Mouse (Mus musculus) bone marrow macrophage, adult 2 months (primary cell): ENCODE data around the gene Parp1.

Source experiments
- CTCF ChIP-seq: IDR thresholded peaks from 2 replicates; pipeline ENCODE4 v1.5.1; 2012; ENCODE audit warnings: low read depth, mild to moderate bottlenecking, low read length, moderate library complexity
- POLR2A ChIP-seq: IDR thresholded peaks from 2 replicates; pipeline ENCODE4 v1.6.1; 2012; ENCODE audit warnings: mild to moderate bottlenecking, low read depth, low read length, borderline replicate concordance

DNA sequence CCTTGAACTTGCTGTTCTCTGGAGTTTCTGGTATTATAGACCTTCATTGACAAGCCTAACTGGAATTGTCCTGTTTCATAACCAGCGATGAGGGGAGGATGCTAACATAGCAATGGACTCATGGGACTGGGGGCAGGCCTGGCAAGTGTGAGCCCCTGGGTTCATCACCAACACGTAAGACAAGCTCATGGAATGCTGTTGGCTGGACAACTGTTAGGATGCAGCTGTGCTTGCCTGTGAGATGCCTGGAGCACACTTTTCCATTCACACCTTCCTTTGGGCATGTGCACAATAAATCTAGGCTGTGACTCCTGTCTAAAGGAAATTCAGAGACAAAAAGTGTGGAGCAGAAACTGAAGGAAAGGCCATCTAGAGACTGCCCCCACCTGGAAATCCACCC, 45.4 kb upstream of the Parp1 start:
- TF ChIP-seq CTCF (no peak), POLR2A (no peak)
